Mouse (Mus musculus): ENCODE measurements around the gene Cped1. TPM values are rescaled to one million over a fixed set of nuclear protein-coding genes. Genes with fewer than 3 reads are reported as not detected.
A peak's percentile ranks its signal among the peaks of the same experiment; 100 is the strongest.

The Cped1 gene
- polyA plus RNA-seq, 1 experiment from 2014 or later: 25.0 TPM

DNA sequence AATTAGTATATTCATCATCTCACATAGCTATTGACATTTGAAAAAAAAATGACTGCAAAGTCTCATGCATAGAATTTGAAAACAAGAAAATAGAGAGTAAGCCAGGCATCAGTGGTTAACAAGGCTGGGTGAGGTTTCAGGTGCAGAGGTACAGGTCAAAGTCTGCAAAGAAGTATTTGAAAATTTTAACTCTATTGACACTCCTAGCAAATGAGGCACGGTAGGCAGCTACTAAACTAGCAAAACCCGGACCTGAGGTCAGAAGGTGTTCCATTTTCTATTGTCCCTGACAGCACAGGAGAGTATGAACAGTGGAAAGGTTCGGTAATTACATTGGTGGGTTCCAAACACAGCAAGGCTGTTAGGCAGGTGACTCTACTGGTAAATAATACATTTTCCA, 212.9 kb downstream of the Cped1 start:
- ATAC-seq (ENCODE audit: borderline replicate concordance, extremely low read depth, low FRiP score, low TSS enrichment): no peak
- WGBS: 69% methylated on average over 3 of the region's 3 CpGs
- H3K4me1 ChIP-seq: no peaks in the 10 kb centered on the region

DNA sequence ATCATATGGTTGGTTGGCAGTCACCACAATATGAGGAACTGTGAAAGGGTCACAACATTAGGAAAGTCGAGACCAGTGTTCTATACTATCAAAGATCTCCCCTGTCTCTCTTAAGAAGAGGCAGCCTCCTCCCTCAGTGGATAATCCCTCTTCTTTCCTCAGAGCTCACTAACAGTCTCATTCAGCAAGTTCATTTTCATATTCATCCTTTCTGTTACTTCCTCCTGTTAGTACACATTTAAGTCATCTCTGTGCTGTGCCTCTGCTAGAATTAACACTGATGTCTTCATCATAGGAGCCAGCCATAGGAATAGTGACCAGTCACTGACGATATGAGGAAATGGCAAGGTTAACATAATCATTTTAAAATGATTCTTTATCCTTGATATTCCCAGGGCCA, 213.8 kb downstream of the Cped1 start:
- Histone ChIP-seq H3K9me3 (no peaks in the 10 kb centered on the region), H3K4me2 (no peak overlapping the region), H3K9ac (no peak overlapping the region), H3K4me3 (no peak overlapping the region), H3K36me3 (no peaks in the 10 kb centered on the region), H3K4me1 (no peaks in the 10 kb centered on the region), H3K27me3 (no peaks in the 10 kb centered on the region), H3K27ac (no peak overlapping the region)
- WGBS: 73% methylated on average over 2 of the region's 2 CpGs
- ATAC-seq (ENCODE audit: borderline replicate concordance, extremely low read depth, low FRiP score, low TSS enrichment): no peak

More for the DNA sequence above, 212.9 kb downstream of the Cped1 start:
- Histone ChIP-seq H3K36me3 (no peaks in the 10 kb centered on the region), H3K27me3 (no peaks in the 10 kb centered on the region), H3K9me3 (no peaks in the 10 kb centered on the region), H3K9ac (no peak overlapping the region), H3K4me3 (no peak overlapping the region), H3K4me2 (no peak overlapping the region), H3K27ac (no peak overlapping the region)

DNA sequence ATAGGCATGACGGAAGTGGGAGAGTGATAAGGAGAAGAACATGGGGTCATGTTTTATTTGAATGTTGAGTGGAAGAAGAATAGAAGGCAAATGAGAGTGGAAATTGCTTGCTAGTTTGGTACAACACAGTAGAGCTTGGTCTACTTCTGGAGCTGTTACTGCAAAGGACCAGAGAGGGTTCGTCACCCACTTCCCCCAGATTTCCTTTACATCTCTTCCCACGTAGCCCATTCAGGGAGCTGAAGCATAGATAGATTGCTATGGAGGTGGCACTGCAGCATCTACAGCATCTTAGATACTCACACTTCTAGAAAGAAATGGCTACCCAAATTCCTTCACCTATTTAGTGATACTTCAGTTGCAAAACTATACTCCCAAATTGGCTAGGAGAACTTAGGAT, 214.4 kb downstream of the Cped1 start:
- Histone ChIP-seq H3K4me3 (no peak overlapping the region), H3K27ac (no peak overlapping the region), H3K27me3 (no peaks in the 10 kb centered on the region), H3K4me2 (no peak overlapping the region), H3K4me1 (no peaks in the 10 kb centered on the region; the same call in 1 of the 2 replicates), H3K9me3 (no peaks in the 10 kb centered on the region), H3K9ac (no peak overlapping the region), H3K36me3 (no peaks in the 10 kb centered on the region)
- WGBS: 82% methylated on average over 3 of the region's 3 CpGs
- no peak for ATAC-seq (ENCODE audit: borderline replicate concordance, extremely low read depth, low FRiP score, low TSS enrichment)

DNA sequence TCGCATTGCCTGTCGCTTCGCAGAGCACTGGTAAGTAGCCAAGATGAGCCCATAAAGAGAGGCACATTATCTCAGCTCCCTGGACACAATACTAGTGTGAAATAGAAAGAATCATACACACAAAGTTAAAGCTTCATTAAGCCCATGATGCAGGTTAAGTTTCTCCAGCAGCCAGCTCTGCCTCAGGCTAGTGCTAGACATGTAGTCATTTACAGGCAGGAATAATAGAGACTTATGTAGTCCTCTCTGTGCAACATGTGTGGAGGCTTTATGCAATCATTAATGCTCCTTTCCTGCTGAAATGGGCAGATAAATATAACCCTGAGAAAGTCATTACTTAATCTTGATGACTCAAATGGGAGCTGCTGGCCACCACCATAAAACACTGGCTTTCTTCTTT, 216.2 kb downstream of the Cped1 start:
- Histone ChIP-seq H3K9me3 (no peaks in the 10 kb centered on the region), H3K9ac (no peak overlapping the region), H3K4me2 (no peak overlapping the region), H3K36me3 (no peaks in the 10 kb centered on the region), H3K4me3 (no peak overlapping the region), H3K27me3 (no peaks in the 10 kb centered on the region), H3K27ac (no peak overlapping the region), H3K4me1 (peaks cover 4% of the 10 kb centered on the region; the same call in 1 of the 2 replicates)
- no peak for ATAC-seq (ENCODE audit: borderline replicate concordance, extremely low read depth, low FRiP score, low TSS enrichment)
- 89% methylated on average over 3 of the region's 3 CpGs for WGBS

DNA sequence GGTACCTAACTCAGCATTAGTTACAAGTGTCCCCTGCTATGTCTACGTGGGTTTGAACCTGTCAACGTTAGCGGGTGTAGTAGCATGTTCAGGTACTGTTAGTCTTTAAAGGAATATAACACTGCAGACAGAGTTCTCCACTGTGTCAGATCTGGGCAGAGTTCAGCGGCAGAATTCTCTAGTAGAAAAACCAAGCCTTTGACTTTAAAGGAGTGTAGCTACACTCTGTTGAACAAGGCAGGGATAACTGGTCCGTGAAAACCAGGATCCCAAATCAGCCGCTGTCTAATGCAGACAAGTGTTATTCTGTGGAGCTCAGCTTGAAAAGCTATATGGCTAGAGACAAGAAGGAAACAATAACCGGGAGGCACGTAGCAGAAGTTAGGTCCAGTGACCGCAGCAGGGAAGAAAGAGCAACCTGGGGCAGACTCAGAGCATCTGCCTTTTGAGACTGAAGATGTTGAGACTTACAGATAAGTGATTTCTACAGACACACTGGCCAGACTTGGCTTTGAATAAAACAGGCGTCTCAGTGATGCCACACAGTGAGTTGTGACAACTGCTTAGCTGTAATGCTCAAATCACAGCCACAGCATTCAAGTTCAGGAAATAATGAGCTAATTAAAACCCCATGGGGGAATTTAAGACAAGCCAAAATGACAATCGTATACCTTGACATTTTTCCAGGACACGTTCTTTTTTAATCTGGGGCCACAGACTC, 219.5 kb downstream of the Cped1 start:
- no peaks in the 10 kb centered on the region for H3K9me3 ChIP-seq
- H3K36me3 ChIP-seq: no peaks in the 10 kb centered on the region
- no peak overlapping the region for H3K4me2 ChIP-seq
- no peak for ATAC-seq (ENCODE audit: borderline replicate concordance, extremely low read depth, low FRiP score, low TSS enrichment)
- H3K4me3 ChIP-seq: no peak overlapping the region
- peaks cover 4% of the 10 kb centered on the region; the same call in 1 of the 2 replicates for H3K4me1 ChIP-seq
- no peaks in the 10 kb centered on the region for H3K27me3 ChIP-seq
- no peak overlapping the region for H3K27ac ChIP-seq
- WGBS: 77% methylated on average over 12 of the region's 12 CpGs
- H3K9ac ChIP-seq: no peak overlapping the region

DNA sequence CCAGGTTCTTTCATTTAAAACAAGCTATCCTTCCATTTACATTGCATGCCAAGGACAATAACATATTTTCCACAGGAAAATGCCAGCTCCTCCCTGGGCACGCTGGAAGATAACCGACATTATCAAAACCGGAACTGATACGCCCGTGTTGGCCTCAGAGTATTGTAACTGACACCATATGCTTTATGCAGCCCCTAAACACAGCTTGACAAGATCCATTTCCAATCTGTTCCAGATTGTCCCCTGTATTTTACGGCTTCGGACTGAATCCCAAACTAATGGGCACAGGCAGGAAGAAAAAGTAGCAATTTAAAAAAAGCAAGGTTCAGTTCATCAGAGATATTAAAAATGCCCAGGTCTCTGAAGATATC, 220.0 kb downstream of the Cped1 start:
- Histone ChIP-seq H3K9ac (no peak overlapping the region), H3K36me3 (no peaks in the 10 kb centered on the region), H3K4me3 (no peak overlapping the region), H3K4me1 (peaks cover 4% of the 10 kb centered on the region; the same call in 1 of the 2 replicates), H3K9me3 (no peaks in the 10 kb centered on the region), H3K27me3 (no peaks in the 10 kb centered on the region), H3K4me2 (peak overlapping the region; percentile 16), H3K27ac (peak overlapping the region; percentile 34; the same call in 1 of the 2 replicates)
- no peak for ATAC-seq (ENCODE audit: borderline replicate concordance, extremely low read depth, low FRiP score, low TSS enrichment)
- WGBS: 47% methylated on average over 7 of the region's 7 CpGs

DNA sequence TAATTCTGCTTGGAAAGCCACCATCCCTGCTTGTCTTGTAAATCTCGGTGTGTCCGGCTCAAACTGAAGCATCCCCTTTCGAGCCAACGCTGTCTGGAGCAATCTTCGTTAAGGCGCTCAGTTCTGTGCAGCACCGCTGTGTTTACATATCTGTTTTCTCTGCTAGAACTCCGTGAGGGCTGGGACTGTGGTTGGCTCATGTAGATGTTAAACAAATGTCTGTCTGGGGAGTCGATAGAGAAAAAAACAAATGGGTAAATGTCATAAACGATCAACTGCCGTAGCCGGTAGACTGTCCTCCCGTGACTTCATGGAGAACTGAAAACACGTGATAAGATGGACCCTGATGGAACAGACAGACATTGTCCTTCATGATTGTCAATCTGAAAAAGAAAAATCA, 220.5 kb downstream of the Cped1 start:
- peak; percentile 85 for ATAC-seq (ENCODE audit: borderline replicate concordance, extremely low read depth, low FRiP score, low TSS enrichment)
- Histone ChIP-seq H3K27ac (peak overlapping the region; percentile 34), H3K4me2 (peak overlapping the region; percentile 16), H3K9ac (no peak overlapping the region), H3K4me1 (peaks cover 4% of the 10 kb centered on the region; the same call in 1 of the 2 replicates), H3K36me3 (no peaks in the 10 kb centered on the region), H3K4me3 (no peak overlapping the region), H3K9me3 (no peaks in the 10 kb centered on the region), H3K27me3 (no peaks in the 10 kb centered on the region)
- WGBS: 38% methylated on average over 14 of the region's 14 CpGs

DNA sequence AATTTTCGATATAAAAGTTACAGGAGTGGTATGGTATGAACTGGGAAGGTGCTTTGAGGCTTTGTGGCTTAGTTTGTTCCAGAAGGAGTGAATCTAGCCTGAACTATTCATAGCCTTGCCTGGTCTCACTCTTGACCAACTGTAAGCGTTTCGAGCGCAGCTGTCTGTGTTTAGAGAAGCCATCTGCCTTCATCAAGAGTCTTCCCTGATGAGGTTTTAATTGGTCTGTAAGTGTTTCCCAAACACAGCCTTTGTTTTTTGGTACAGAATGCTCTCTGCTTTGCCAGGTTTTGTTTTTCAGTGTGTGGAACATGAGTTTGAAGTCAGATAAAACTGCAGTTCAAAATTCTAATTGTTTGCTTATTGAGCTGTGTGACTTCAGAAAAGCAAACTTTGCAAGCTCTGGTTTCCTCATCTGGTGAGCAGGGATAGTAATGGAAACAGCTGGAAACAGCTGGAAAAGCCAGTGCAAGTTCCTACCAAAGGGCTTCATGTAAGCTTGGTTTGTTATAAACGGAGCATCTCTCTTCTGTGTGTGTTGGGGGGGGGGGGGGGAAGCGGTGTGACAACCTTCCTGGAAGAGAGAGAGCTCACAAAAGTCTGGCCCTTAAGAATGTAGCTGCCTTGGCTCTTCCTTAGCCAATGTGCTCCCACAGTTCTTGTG, 221.0 kb downstream of the Cped1 start:
- no peaks in the 10 kb centered on the region for H3K36me3 ChIP-seq
- 39% methylated on average over 6 of the region's 6 CpGs for WGBS

DNA sequence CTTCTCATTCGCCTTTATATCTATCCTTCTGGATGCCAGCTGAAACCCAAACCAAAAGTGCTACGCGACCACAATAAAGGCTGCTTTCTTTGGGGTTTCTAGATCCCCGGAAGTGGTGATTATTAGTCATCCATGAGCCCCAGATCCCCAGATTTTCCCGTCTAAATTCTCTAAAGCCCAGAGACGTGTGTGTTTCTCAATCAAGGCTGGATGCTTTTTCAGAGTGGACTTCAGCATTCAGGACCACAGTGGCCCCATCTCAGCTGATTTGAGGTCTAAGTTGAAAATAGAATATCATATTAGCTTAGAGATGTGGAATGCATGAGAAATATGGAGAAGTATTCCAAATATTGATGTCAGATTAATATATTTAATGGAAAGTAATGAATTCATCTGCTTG, 226.4 kb downstream of the Cped1 start:
- Histone ChIP-seq H3K27ac (no peak overlapping the region), H3K27me3 (no peaks in the 10 kb centered on the region), H3K4me3 (no peak overlapping the region), H3K9ac (no peak overlapping the region), H3K4me1 (no peaks in the 10 kb centered on the region), H3K4me2 (no peak overlapping the region), H3K36me3 (no peaks in the 10 kb centered on the region), H3K9me3 (no peaks in the 10 kb centered on the region)
- WGBS: 83% methylated on average over 6 of the region's 6 CpGs
- ATAC-seq (ENCODE audit: borderline replicate concordance, extremely low read depth, low FRiP score, low TSS enrichment): no peak

More for the DNA sequence above, 221.0 kb downstream of the Cped1 start:
- Histone ChIP-seq H3K4me1 (peaks cover 4% of the 10 kb centered on the region; the same call in 1 of the 2 replicates), H3K4me2 (peak overlapping the region; percentile 16; the same call in 1 of the 2 replicates), H3K9ac (no peak overlapping the region), H3K27me3 (no peaks in the 10 kb centered on the region), H3K27ac (peak overlapping the region; percentile 25; the same call in 1 of the 2 replicates), H3K9me3 (no peaks in the 10 kb centered on the region), H3K4me3 (no peak overlapping the region)
- peak; percentile 80; the same call in 1 of the 2 replicates for ATAC-seq (ENCODE audit: borderline replicate concordance, extremely low read depth, low FRiP score, low TSS enrichment)

DNA sequence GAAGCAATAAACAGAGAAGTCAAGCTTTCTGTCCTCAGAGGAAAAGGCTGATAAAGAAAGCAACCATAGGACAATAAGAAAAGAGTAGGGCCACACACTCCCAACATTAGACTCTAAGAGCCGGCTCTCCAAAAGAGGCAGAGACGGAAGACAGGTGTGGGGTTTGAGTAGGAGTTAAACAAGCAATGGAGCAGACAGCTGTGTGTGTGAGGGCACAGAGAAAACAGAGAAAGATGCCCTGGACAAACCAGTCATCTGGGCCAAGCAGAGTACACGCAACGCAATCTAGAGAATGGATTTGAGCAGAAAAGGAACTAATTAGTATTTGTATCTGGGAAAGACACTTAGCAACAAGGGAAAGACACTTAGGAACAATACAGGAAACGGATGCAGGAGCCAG, 227.5 kb downstream of the Cped1 start:
- Histone ChIP-seq H3K4me2 (no peak overlapping the region), H3K27ac (no peak overlapping the region), H3K27me3 (no peaks in the 10 kb centered on the region)

DNA sequence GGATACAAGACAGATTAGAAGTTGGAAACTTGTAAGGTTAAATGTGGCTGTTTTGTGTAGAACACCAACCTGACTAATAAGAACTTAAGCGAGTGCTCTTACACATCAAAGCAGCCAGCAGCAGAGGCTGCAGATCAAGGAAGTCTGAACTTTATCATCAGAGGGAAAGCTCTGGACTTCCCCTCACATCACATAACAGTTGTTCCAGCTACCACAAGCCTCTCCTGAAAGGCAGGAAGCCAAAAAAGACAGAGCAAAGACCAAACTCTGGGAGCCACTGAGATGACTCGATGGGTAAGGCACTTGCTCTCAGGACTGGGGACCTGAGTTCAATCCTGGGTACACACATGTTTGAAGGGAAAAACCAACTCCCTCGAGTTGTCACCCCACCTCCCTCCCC, 228.1 kb downstream of the Cped1 start:
- Histone ChIP-seq H3K4me1 (no peaks in the 10 kb centered on the region), H3K27ac (no peak overlapping the region), H3K27me3 (no peaks in the 10 kb centered on the region), H3K36me3 (no peaks in the 10 kb centered on the region), H3K4me2 (no peak overlapping the region), H3K4me3 (no peak overlapping the region), H3K9ac (no peak overlapping the region), H3K9me3 (no peaks in the 10 kb centered on the region)
- WGBS: 56% methylated on average over 3 of the region's 3 CpGs
- no peak for ATAC-seq (ENCODE audit: borderline replicate concordance, extremely low read depth, low FRiP score, low TSS enrichment)

More for the DNA sequence above, 227.5 kb downstream of the Cped1 start:
- Histone ChIP-seq H3K36me3 (no peaks in the 10 kb centered on the region), H3K4me1 (no peaks in the 10 kb centered on the region), H3K9ac (no peak overlapping the region), H3K4me3 (no peak overlapping the region), H3K9me3 (no peaks in the 10 kb centered on the region)
- ATAC-seq (ENCODE audit: borderline replicate concordance, extremely low read depth, low FRiP score, low TSS enrichment): no peak
- WGBS: 84% methylated on average over 5 of the region's 5 CpGs

DNA sequence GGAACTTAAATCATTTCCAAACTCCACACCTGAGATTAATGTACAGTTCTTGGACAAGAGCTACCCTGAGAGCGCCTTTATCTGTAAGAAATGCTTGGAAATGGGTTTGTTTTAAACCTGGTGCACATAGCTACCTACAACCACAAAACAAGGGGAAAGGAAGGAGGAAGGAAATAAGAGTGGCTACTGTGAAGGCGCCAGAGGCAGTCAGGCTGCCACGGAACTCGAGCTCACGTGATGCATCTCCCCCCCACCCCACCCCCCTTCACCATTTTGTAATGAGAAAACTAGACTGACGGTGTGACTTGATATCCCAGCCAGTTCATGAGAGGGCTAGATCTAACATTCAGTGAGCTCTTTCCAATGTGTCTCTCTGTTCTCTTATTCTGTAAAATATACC, 228.9 kb downstream of the Cped1 start:
- 70% methylated on average over 6 of the region's 6 CpGs for WGBS
- no peak for ATAC-seq (ENCODE audit: borderline replicate concordance, extremely low read depth, low FRiP score, low TSS enrichment)
- Histone ChIP-seq H3K4me1 (no peaks in the 10 kb centered on the region), H3K9ac (no peak overlapping the region), H3K27ac (no peak overlapping the region), H3K27me3 (no peaks in the 10 kb centered on the region), H3K4me2 (no peak overlapping the region), H3K36me3 (no peaks in the 10 kb centered on the region), H3K9me3 (no peaks in the 10 kb centered on the region), H3K4me3 (no peak overlapping the region)
